Mouse (Mus musculus) heart, adult 2 months (tissue): ENCODE results near the gene Olfr698. TPM values are rescaled to one million over a fixed set of nuclear protein-coding genes. Genes with fewer than 3 reads are reported as not detected.
"Not testable (repeated sequence)": the region's sequence is repeated elsewhere in the genome, so short reads cannot be mapped to it uniquely, and the experiment has no call there.

Experiments used
- DNase-seq, 2 experiments: peaks; one replicate each; pipeline ENCODE4 v3.0.0; 2021
- H3K27ac ChIP-seq: fragments of 200-600 bp; 2 replicates; pipeline ENCODE4 v1.8.1; 2022
- H3K27me3 ChIP-seq: fragments of 200-500 bp; 2 replicates; pipeline ENCODE4 v1.6.1; 2012; ENCODE audit warnings: mild to moderate bottlenecking, low read length, inconsistent platforms, mixed read lengths; ENCODE audit not compliant: control insufficient read depth, insufficient read depth
- H3K36me3 ChIP-seq: fragments of 200-500 bp; 2 replicates; pipeline ENCODE4 v1.6.1; 2012; ENCODE audit warnings: low read length, inconsistent platforms; ENCODE audit not compliant: control insufficient read depth, insufficient read depth
- H3K4me1 ChIP-seq: fragments of 200-500 bp; 2 replicates; pipeline ENCODE4 v1.6.1; 2011; ENCODE audit warnings: low read length; ENCODE audit not compliant: control insufficient read depth, insufficient read depth
- H3K4me3 ChIP-seq: fragments of 200-600 bp; 2 replicates; pipeline ENCODE4 v1.8.1; 2022
- H3K79me2 ChIP-seq: fragments of 200-500 bp; replicated peaks from 2 replicates; pipeline ENCODE4 v1.6.1; 2012; ENCODE audit warnings: mild to moderate bottlenecking, inconsistent platforms, low read length, moderate library complexity, mixed read lengths; ENCODE audit not compliant: control insufficient read depth, insufficient read depth
- H3K9ac ChIP-seq: fragments of 200-500 bp; 2 replicates; pipeline ENCODE4 v1.6.1; 2012; ENCODE audit warnings: low read depth, mild to moderate bottlenecking, control low read depth, inconsistent platforms, low read length, mixed read lengths
- CTCF ChIP-seq: fragments of 200-600 bp; IDR thresholded peaks from 2 replicates; pipeline ENCODE4 v1.8.1; 2022; ENCODE audit warnings: antibody characterized with exemption, mild to moderate bottlenecking, moderate library complexity
- EP300 ChIP-seq: fragments of 200-500 bp; IDR thresholded peaks from 2 replicates; pipeline ENCODE4 v1.6.1; 2011; ENCODE audit warnings: low read depth, low read length, control low read depth; ENCODE audit not compliant: insufficient read depth
- POLR2A ChIP-seq: fragments of 200-500 bp; IDR thresholded peaks from 2 replicates; pipeline ENCODE4 v1.6.1; 2011; ENCODE audit warnings: mild to moderate bottlenecking, low read depth, low read length, control low read depth; ENCODE audit not compliant: insufficient read depth
- WGBS: fragments of 180-500 bp; shearing (Covaris S2); methylation state at CpG from one replicate; pipeline ENCODE4 v1.1.7; 2018; 5-methylcytosine and 5-hydroxymethylcytosine counted together
- intact Hi-C: fragments of 180-260 bp; cut with DNase I; formaldehyde crosslinking; loops from one replicate; pipeline ENCODE4 v1.15.1; 2025
- polyA plus RNA-seq: library from polyadenylated mRNA; depleted of rRNA; stranded (reverse); fragments of >200 nt; gene quantifications from 2 replicates; pipeline ENCODE4 v1.2.3, GENCODE M21; 2012; rRNA removed
- total RNA-seq, 2 experiments: library from RNA; stranded (reverse); gene quantifications; 2 replicates each; pipeline ENCODE4 v1.2.3; 2021

Gene Olfr698
- total and polyA plus RNA-seq, 3 experiments: not detected

GRCm38 (mm10) chr7:106737028-106737427 lies 18.2 kb downstream of the Olfr698 start:
- Histone ChIP-seq H3K27me3 (no peaks in the 10 kb centered on the region), H3K27ac (no peak overlapping the region), H3K36me3 (no peaks in the 10 kb centered on the region), H3K9ac (no peak overlapping the region), H3K79me2 (no peaks in the 10 kb centered on the region), H3K4me1 (no peaks in the 10 kb centered on the region), H3K4me3 (no peak overlapping the region)
- TF ChIP-seq POLR2A (no peak), EP300 (no peak), CTCF (no peak)
- DNase-seq: no peak
- intact Hi-C loops: no loop called here

- WGBS: 66% methylated on average over 2 of the region's 2 CpGs
Observed at GRCm38 (mm10) chr7:106733717-106734116, 21.5 kb downstream of the Olfr698 start.

DNA sequence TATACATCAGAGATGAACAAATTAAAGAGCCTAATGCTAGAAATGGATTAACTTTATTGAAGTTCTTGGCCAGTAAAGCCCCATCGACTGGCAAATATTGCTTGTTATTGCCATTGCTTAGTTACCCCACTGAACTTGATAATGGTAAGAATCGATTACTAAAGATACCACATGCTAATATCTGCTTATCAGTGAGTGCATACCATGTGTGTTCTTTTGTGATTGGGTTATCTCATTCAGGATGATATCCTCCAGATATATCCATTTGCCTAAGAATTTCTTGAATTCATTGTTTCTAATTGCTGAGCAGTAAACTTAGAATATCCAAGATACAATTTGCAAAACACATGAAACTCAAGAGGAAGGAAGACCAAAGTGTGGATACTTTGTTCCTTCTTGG lies 29.5 kb downstream of the Olfr698 start:
- H3K27me3 ChIP-seq, H3K36me3 ChIP-seq, intact Hi-C loops, H3K4me3 ChIP-seq, DNase-seq, H3K79me2 ChIP-seq, H3K27ac ChIP-seq, H3K4me1 ChIP-seq, H3K9ac ChIP-seq: not testable (repeated sequence)
- whole genome bisulfite sequencing: 72% methylated on average over 2 of the region's 2 CpGs

More at GRCm38 (mm10) chr7:106733717-106734116, 21.5 kb downstream of the Olfr698 start:
- H3K27me3 ChIP-seq: no peaks in the 10 kb centered on the region
- no peaks in the 10 kb centered on the region for H3K4me1 ChIP-seq
- H3K4me3 ChIP-seq: no peak overlapping the region
- no peak for DNase-seq
- no peak overlapping the region for H3K9ac ChIP-seq
- intact Hi-C loops: no loop called here
- H3K27ac ChIP-seq: no peak overlapping the region
- TF ChIP-seq EP300 (no peak), POLR2A (no peak), CTCF (no peak)
- H3K36me3 ChIP-seq: no peaks in the 10 kb centered on the region
- H3K79me2 ChIP-seq: no peaks in the 10 kb centered on the region

GRCm38 (mm10) chr7:106716296-106716695 lies 38.9 kb downstream of the Olfr698 start, which contains the start of gene Olfr695:
Olfr695 (minus strand) TSS chr7:106716396.
- DNase-seq: no peak
- H3K9ac ChIP-seq: no peak within 1 kb of the TSS
- H3K27me3 ChIP-seq: no peaks in the 10 kb centered on the region
- H3K27ac ChIP-seq: no peak within 1 kb of the TSS
- intact Hi-C loops: no loop called here
- no peak for TF ChIP-seq EP300
- no peak for TF ChIP-seq POLR2A
- no peak for TF ChIP-seq CTCF
- H3K4me1 ChIP-seq: no peaks in the 10 kb centered on the region
- H3K4me3 ChIP-seq: no peak within 1 kb of the TSS
- no peaks in the 10 kb centered on the region for H3K79me2 ChIP-seq
- H3K36me3 ChIP-seq: no peaks in the 10 kb centered on the region

DNA sequence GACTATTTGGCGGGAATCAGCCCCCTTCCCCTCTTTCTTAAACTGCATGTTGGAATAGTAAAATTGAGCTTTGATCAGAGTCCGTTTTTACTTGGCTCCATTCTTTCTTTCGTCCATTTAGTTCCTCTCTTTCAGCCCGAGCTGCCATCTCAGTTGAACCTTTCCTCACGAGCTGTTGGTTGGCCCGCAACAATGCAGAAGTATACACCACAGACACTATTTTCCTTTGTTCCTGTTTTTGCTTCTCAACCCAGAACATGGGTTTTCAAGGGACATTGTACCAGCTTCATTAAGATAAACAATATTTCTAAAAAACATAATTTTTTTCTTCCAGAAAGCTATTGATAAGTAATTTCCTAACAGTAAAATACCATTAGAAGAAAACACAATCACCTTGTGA lies 43.7 kb downstream of the Olfr698 start:
- no peak for DNase-seq

DNA sequence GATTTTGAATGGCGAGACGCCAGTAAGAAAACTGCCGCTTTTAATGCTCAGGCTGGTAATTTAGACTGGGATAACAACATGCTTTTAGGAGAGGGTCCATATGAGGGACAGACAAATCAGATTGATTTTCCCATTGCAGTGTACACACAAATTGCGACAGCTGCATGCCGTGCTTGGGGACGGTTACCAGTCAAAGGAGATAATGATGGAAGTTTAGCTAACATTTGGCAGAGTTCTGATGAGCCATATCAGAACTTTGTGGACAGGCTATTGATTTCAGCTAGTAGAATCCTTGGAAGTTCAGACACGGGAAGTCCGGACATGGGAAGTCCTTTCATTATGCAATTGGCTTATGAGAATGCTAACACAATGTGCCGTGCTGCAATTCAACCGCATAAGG lies 47.5 kb downstream of the Olfr698 start:
- H3K27ac ChIP-seq, H3K4me1 ChIP-seq, H3K36me3 ChIP-seq, H3K4me3 ChIP-seq, H3K79me2 ChIP-seq, DNase-seq, H3K9ac ChIP-seq, intact Hi-C loops, H3K27me3 ChIP-seq: not testable (repeated sequence)
- 89% methylated on average over 10 of the region's 10 CpGs for WGBS

More for the DNA sequence above, 43.7 kb downstream of the Olfr698 start:
- no peaks in the 10 kb centered on the region for H3K36me3 ChIP-seq
- no peak overlapping the region for H3K27ac ChIP-seq
- TF ChIP-seq EP300 (no peak), CTCF (no peak), POLR2A (no peak)
- H3K4me3 ChIP-seq: no peak overlapping the region
- WGBS: 75% methylated on average over 6 of the region's 6 CpGs
- H3K27me3 ChIP-seq: no peaks in the 10 kb centered on the region
- no peaks in the 10 kb centered on the region for H3K4me1 ChIP-seq
- no peak overlapping the region for H3K9ac ChIP-seq
- H3K79me2 ChIP-seq: no peaks in the 10 kb centered on the region
- intact Hi-C loops: no loop called here

Other genes starting within 250 kb of the Olfr698 start
- gene Olfr693, start 74.8 kb downstream of the Olfr698 start, total RNA-seq: not detected
- gene Olfr693, start 74.8 kb downstream of the Olfr698 start, polyA plus RNA-seq: not detected in 2 replicates
- gene Olfr694, start 63.6 kb downstream of the Olfr698 start, total RNA-seq: not detected
- not detected in 2 replicates for gene Olfr694, start 63.6 kb downstream of the Olfr698 start, polyA plus RNA-seq
- not detected for gene Olfr695, start 39.0 kb downstream of the Olfr698 start, total RNA-seq
- not detected in 2 replicates for gene Olfr695, start 39.0 kb downstream of the Olfr698 start, polyA plus RNA-seq
- gene Olfr697, start 13.0 kb downstream of the Olfr698 start, total RNA-seq: not detected
- gene Olfr697, start 13.0 kb downstream of the Olfr698 start, polyA plus RNA-seq: not detected in 2 replicates
- gene Olfr699, start 37.8 kb upstream of the Olfr698 start, total RNA-seq: not detected
- gene Olfr699, start 37.8 kb upstream of the Olfr698 start, polyA plus RNA-seq: not detected in 2 replicates
- not detected for gene Olfr700, start 53.4 kb upstream of the Olfr698 start, total RNA-seq
- not detected in 2 replicates for gene Olfr700, start 53.4 kb upstream of the Olfr698 start, polyA plus RNA-seq
- gene Olfr701, start 58.7 kb upstream of the Olfr698 start, total RNA-seq: not detected
- not detected in 2 replicates for gene Olfr701, start 58.7 kb upstream of the Olfr698 start, polyA plus RNA-seq
- gene Olfr702, start 78.5 kb upstream of the Olfr698 start, total RNA-seq: not detected
- gene Olfr702, start 78.5 kb upstream of the Olfr698 start, polyA plus RNA-seq: not detected in 2 replicates
- not detected for gene Olfr703, start 88.0 kb upstream of the Olfr698 start, total RNA-seq
- not detected in 2 replicates for gene Olfr703, start 88.0 kb upstream of the Olfr698 start, polyA plus RNA-seq
- gene Olfr704, start 107.8 kb upstream of the Olfr698 start, total RNA-seq: not detected
- gene Olfr704, start 107.8 kb upstream of the Olfr698 start, polyA plus RNA-seq: not detected in 2 replicates
- gene Olfr705, start 121.5 kb upstream of the Olfr698 start, total RNA-seq: not detected
- gene Olfr705, start 121.5 kb upstream of the Olfr698 start, polyA plus RNA-seq: not detected in 2 replicates
- not detected for gene Olfr706, start 132.8 kb upstream of the Olfr698 start, total RNA-seq
- not detected in 2 replicates for gene Olfr706, start 132.8 kb upstream of the Olfr698 start, polyA plus RNA-seq
- not detected for gene Olfr707, start 145.8 kb upstream of the Olfr698 start, total RNA-seq
- not detected in 2 replicates for gene Olfr707, start 145.8 kb upstream of the Olfr698 start, polyA plus RNA-seq
- gene Olfr1532-ps1, start 152.6 kb upstream of the Olfr698 start, total RNA-seq: not detected
- not detected in 2 replicates for gene Olfr1532-ps1, start 152.6 kb upstream of the Olfr698 start, polyA plus RNA-seq
- not detected for gene Olfr709-ps1, start 176.8 kb upstream of the Olfr698 start, total RNA-seq
- gene Olfr709-ps1, start 176.8 kb upstream of the Olfr698 start, polyA plus RNA-seq: not detected in 2 replicates
- gene Olfr710, start 192.9 kb upstream of the Olfr698 start, total RNA-seq: not detected
- gene Olfr710, start 192.9 kb upstream of the Olfr698 start, polyA plus RNA-seq: not detected in 2 replicates
- gene Olfr6, start 208.5 kb upstream of the Olfr698 start, total RNA-seq: not detected
- not detected in 2 replicates for gene Olfr6, start 208.5 kb upstream of the Olfr698 start, polyA plus RNA-seq
- not detected for gene Olfr711, start 220.1 kb upstream of the Olfr698 start, total RNA-seq
- gene Olfr711, start 220.1 kb upstream of the Olfr698 start, polyA plus RNA-seq: not detected in 2 replicates